12 mouse cellular contexts compared by ENCODE assay signal in the genomic region with DNA sequence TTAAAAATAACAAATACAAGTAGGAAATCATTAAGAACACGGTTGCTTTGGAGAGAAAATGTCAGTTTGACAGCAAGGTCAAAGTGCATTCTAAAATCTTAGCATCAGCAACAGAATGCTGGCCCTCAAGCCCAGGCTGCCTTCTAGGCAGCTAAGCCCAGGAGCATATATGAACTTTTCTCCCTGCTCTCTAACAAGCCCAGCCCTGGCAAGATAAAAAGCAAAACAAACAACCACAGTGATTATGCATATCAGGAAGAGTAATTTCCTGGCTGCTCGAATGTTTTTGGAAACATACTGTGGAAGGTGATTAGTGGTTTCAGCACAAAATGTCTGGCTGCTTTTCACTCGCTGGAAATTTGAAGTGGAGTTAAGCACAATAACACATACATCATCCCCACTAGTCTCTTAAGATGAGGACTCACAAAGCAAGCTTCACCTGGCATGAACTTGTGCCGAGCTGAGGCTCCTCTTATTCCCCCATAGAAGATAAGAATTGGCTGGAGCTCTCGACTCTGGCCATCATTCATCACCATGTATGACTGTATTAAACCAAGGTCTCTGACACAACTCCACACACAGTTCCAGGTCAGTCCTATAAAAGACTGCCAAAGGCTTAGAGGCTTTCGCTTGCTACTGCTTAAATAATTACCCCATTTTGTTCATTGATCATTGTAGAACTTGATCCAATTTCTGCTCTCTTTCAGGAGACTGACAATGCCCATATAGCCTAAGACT.
DNase-seq lines count a peak whose midpoint lies in the region; ATAC-seq lines count a peak whose summit lies in the region.
"Had no signal": no experiment of that assay in that cellular context is flagged by ENCODE, and none has a peak within 500 bp of the region (broad histone marks: within the 10 kb centered on the region; RNA-seq: fewer than 3 reads in every experiment).

No protein-coding gene starts in this region.

- no peak overlapping the region for H3K4me3 ChIP-seq in kidney, embryonic 14.5 days (ENCODE audit: low read length)
- H3K4me3 ChIP-seq in forebrain, embryonic 14.5 days (ENCODE audit: low read depth, low read length), result no peak overlapping the region
- H3K4me3 ChIP-seq: intestine, embryonic 15.5 days; limb, embryonic 13.5 days had no signal

- H3K9ac ChIP-seq in kidney, embryonic 14.5 days (ENCODE audit: low read depth, low read length), result no peak overlapping the region
- no peak overlapping the region for H3K9ac ChIP-seq in forebrain, embryonic 14.5 days (ENCODE audit: low read length)
- H3K9ac ChIP-seq: intestine, embryonic 15.5 days; limb, embryonic 13.5 days had no signal

- 0 out of 2 replicates have a peak, but pooled peaks have one; percentile 49 for ATAC-seq in kidney, embryonic 14.5 days (ENCODE audit: low FRiP score, low TSS enrichment)
- peak; percentile 91 for ATAC-seq in forebrain, embryonic 14.5 days
- ATAC-seq: intestine, embryonic 15.5 days had no signal

- H3K27me3 ChIP-seq in kidney, embryonic 14.5 days (ENCODE audit: control insufficient read depth, insufficient read depth, low read length), result no peaks in the 10 kb centered on the region
- H3K27me3 ChIP-seq in forebrain, embryonic 14.5 days (replicated peaks; ENCODE audit: control insufficient read depth, insufficient read depth, low read length), result no peaks in the 10 kb centered on the region
- H3K27me3 ChIP-seq: intestine, embryonic 15.5 days; limb, embryonic 13.5 days had no signal

- no peaks in the 10 kb centered on the region for H3K36me3 ChIP-seq in kidney, embryonic 14.5 days (ENCODE audit: control insufficient read depth, insufficient read depth, low read length)
- no peaks in the 10 kb centered on the region for H3K36me3 ChIP-seq in forebrain, embryonic 14.5 days (ENCODE audit: control insufficient read depth, insufficient read depth, low read length)
- H3K36me3 ChIP-seq: intestine, embryonic 15.5 days; limb, embryonic 13.5 days had no signal

- H3K4me1 ChIP-seq in kidney, embryonic 14.5 days (ENCODE audit: control insufficient read depth, insufficient read depth, low read length), result no peaks in the 10 kb centered on the region
- H3K4me1 ChIP-seq in forebrain, embryonic 14.5 days (ENCODE audit: control insufficient read depth, insufficient read depth, low read length), result peaks cover 10% of the 10 kb centered on the region
- H3K4me1 ChIP-seq: intestine, embryonic 15.5 days; limb, embryonic 13.5 days had no signal

- DNase-seq in adrenal gland, adult (ENCODE audit: inconsistent age in 2 of 2, low spot score in 1 of 2), result peak; percentile 17 to 75
- DNase-seq in adrenal gland, postnatal 25 days, result no peak
- DNase-seq in kidney, postnatal 14 days, result no peak
- DNase-seq in forebrain, embryonic 14.5 days (ENCODE audit: low spot score), result peak; percentile 85
- peak; percentile 20 for DNase-seq in lung, postnatal 10 days
- no peak for DNase-seq in thymus, postnatal 14 days
- no peak for DNase-seq in right cerebral cortex, postnatal 10 days (ENCODE audit: low spot score in 2 of 2)
- DNase-seq: gastrocnemius, postnatal 25 days; retina, postnatal 1 day had no signal

- no peak overlapping the region for H3K4me2 ChIP-seq in kidney, embryonic 14.5 days (replicated peaks; ENCODE audit: low read depth, low read length)
- H3K4me2 ChIP-seq in forebrain, embryonic 14.5 days (ENCODE audit: low read length), result no peak overlapping the region
- H3K4me2 ChIP-seq: intestine, embryonic 15.5 days; limb, embryonic 13.5 days had no signal

- WGBS in kidney, embryonic 14.5 days, result 48% methylated on average over 6 of the region's 6 CpGs
- WGBS in forebrain, embryonic 14.5 days, result 9% methylated on average over 6 of the region's 6 CpGs

- no peak overlapping the region for H3K27ac ChIP-seq in kidney, embryonic 14.5 days (ENCODE audit: low read depth, low read length)
- H3K27ac ChIP-seq in forebrain, embryonic 14.5 days (ENCODE audit: low read depth, low read length), result no peak overlapping the region
- H3K27ac ChIP-seq: intestine, embryonic 15.5 days; limb, embryonic 13.5 days had no signal

- no peaks in the 10 kb centered on the region for H3K9me3 ChIP-seq in kidney, embryonic 14.5 days (ENCODE audit: control insufficient read depth, low read length)
- no peaks in the 10 kb centered on the region for H3K9me3 ChIP-seq in forebrain, embryonic 14.5 days (replicated peaks; ENCODE audit: control insufficient read depth, low read length)
- H3K9me3 ChIP-seq: intestine, embryonic 15.5 days; limb, embryonic 13.5 days had no signal

Comparison
In these comparisons a context has a peak if more than half of its experiments do, and no peak if none do; other contexts are left out.
1. DNase-seq: peak in adrenal gland, adult (2 of 2), forebrain, embryonic 14.5 days (single experiment) and lung, postnatal 10 days (single experiment); none in adrenal gland, postnatal 25 days (single experiment), kidney, postnatal 14 days (single experiment), thymus, postnatal 14 days (single experiment) and right cerebral cortex, postnatal 10 days (0 of 2).